Mouse (Mus musculus) forebrain, postnatal 0 days (tissue): ENCODE measurements around the gene Cd47. TPM values are rescaled to one million over a fixed set of nuclear protein-coding genes. Genes with fewer than 3 reads are reported as not detected.

ENCODE experiments used
- ATAC-seq: fragments of 200-750 bp; cut with Nextera tagmentation; 2 replicates; pipeline ENCODE4 v1.8.0; 2017; ENCODE audit warnings: mild to moderate bottlenecking, moderate library complexity
- DNase-seq: peaks from one replicate; pipeline ENCODE4 v3.0.0-alpha.2; 2015
- H3K27ac ChIP-seq: fragments of 300-500 bp; sonication (generic); 2 replicates; pipeline ENCODE4 v1.5.1; 2014; ENCODE audit warnings: low read depth, mild to moderate bottlenecking, antibody characterized with exemption, low read length, moderate library complexity, mixed read lengths
- H3K27me3 ChIP-seq: fragments of 300-500 bp; sonication (generic); 2 replicates; pipeline ENCODE4 v1.6.1; 2014; ENCODE audit warnings: mild to moderate bottlenecking, low read length, mixed read lengths; ENCODE audit not compliant: insufficient read depth
- H3K36me3 ChIP-seq: fragments of 300-500 bp; sonication (generic); 2 replicates; pipeline ENCODE4 v1.6.1; 2014; ENCODE audit warnings: mild to moderate bottlenecking, moderate library complexity; ENCODE audit not compliant: insufficient read depth
- H3K4me1 ChIP-seq: fragments of 300-500 bp; sonication (generic); 2 replicates; pipeline ENCODE4 v1.6.1; 2014; ENCODE audit warnings: antibody characterized with exemption; ENCODE audit not compliant: insufficient read depth
- H3K4me2 ChIP-seq: fragments of 300-500 bp; sonication (generic); 2 replicates; pipeline ENCODE4 v1.6.1; 2014; ENCODE audit warnings: low read depth, mild to moderate bottlenecking, moderate library complexity
- H3K4me3 ChIP-seq: fragments of 300-500 bp; sonication (generic); 2 replicates; pipeline ENCODE4 v1.5.1; 2014; ENCODE audit warnings: low read depth, low read length, mixed read lengths
- H3K9ac ChIP-seq: fragments of 300-500 bp; sonication (generic); 2 replicates; pipeline ENCODE4 v1.6.1; 2014; ENCODE audit warnings: mild to moderate bottlenecking
- H3K9me3 ChIP-seq: fragments of 300-500 bp; sonication (generic); 2 replicates; pipeline ENCODE4 v1.6.1; 2016; ENCODE audit warnings: low read length
- CTCF ChIP-seq: sonication (generic); IDR thresholded peaks from 2 replicates; pipeline ENCODE4 v1.5.1; 2016; ENCODE audit warnings: antibody characterized with exemption, control low read depth, low read depth
- WGBS: fragments of 180-500 bp; shearing (Covaris S2); extraction: QIAGEN DNeasy Blood & Tissue Kit; methylation state at CpG from one replicate; pipeline ENCODE4 v1.1.7; 2014; 5-methylcytosine and 5-hydroxymethylcytosine counted together
- polyA plus RNA-seq: library from polyadenylated mRNA; unstranded; fragments of >200 nt; fragmentation: Nextera tagmentation; extraction: Ambion mirVana; gene quantifications from 2 replicates; pipeline ENCODE4 v1.2.1, GENCODE M21; 2015
- total RNA-seq: library from RNA; depleted of rRNA; stranded (reverse); fragments of >200 nt; gene quantifications from 2 replicates; pipeline ENCODE4 v1.2.3, GENCODE M21; 2014; rRNA removed

Gene Cd47
- total and polyA plus RNA-seq, 2 experiments from 2014 or later: 47.3 to 210 TPM

DNA sequence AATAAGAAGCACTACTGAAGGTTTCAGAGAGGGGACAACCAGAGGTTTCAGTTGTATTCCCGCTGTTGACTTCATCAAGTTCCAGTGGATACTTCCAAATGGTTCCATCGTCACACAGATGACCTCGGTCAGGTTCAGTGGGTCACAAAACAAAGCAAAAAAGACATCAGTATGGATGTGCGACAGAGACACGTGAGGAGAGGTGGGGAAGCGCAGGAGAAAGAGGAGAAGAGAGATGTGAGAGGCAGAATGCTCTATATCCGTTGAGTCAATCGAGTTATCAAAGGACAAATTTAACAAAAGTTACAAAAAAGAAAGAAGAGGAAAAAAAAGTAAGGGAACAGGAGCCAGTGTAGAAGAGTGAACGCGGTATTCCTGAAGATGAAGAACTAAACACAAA is 154.6 kb downstream of the Cd47 start:
- no peak for TF ChIP-seq CTCF
- H3K27me3 ChIP-seq: no peaks in the 10 kb centered on the region
- ATAC-seq (no peak), DNase-seq (no peak)
- no peak overlapping the region for H3K4me3 ChIP-seq
- WGBS: 96% methylated on average over 10 of the region's 10 CpGs
- no peaks in the 10 kb centered on the region for H3K4me1 ChIP-seq
- no peaks in the 10 kb centered on the region for H3K9me3 ChIP-seq
- H3K9ac ChIP-seq: no peak overlapping the region
- H3K36me3 ChIP-seq: no peaks in the 10 kb centered on the region
- no peak overlapping the region for H3K27ac ChIP-seq
- no peak overlapping the region for H3K4me2 ChIP-seq

DNA sequence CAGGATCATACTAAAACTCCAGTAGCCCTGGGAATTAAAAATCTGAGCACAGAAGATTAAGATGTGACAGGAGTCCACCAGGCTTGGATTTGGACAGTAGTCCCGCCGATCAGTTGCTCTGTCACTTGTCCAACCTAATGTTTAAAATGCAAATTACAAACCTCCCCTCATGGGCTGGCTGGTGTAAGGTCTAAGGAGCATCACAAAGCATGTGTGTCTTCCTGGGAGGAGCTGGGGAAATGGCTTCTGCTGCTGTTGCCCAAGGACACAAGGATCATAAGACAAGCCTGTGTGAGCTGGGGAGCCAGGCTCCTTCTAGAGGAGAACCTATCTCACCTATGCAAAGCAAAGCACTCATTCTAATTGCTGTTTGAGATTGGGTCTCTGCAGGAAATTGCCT is 155.0 kb downstream of the Cd47 start:
- H3K4me2 ChIP-seq: no peak overlapping the region
- ATAC-seq: no peak
- WGBS: 77% methylated on average over 2 of the region's 2 CpGs
- no peak for TF ChIP-seq CTCF
- no peaks in the 10 kb centered on the region for H3K27me3 ChIP-seq
- H3K4me1 ChIP-seq: no peaks in the 10 kb centered on the region
- H3K9me3 ChIP-seq: no peaks in the 10 kb centered on the region
- DNase-seq: no peak
- no peak overlapping the region for H3K27ac ChIP-seq
- H3K36me3 ChIP-seq: no peaks in the 10 kb centered on the region
- no peak overlapping the region for H3K4me3 ChIP-seq
- no peak overlapping the region for H3K9ac ChIP-seq

DNA sequence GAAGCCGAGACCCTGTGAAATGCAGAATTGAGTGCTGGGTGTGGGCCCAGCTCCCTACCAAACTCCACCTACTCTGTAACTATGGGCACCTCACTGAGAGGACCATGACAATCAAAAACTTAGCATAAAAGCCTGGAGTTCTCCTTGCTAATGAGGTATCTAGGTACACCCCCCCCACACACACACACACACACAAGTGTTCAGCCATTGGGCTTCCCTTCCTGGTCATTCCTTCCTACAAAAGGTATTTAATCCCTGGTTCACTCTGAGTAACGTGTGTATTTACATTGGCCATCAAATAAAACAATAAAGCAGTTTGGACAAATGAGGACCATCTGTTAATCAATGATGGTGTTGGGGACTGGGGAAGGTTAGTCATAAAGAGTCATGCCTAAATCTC is 155.6 kb downstream of the Cd47 start:
- ATAC-seq: no peak
- H3K4me1 ChIP-seq: no peaks in the 10 kb centered on the region
- H3K9me3 ChIP-seq: no peaks in the 10 kb centered on the region
- no peaks in the 10 kb centered on the region for H3K27me3 ChIP-seq
- 73% methylated on average over 2 of the region's 2 CpGs for WGBS
- no peak for DNase-seq
- no peak overlapping the region for H3K4me3 ChIP-seq
- H3K9ac ChIP-seq: no peak overlapping the region
- H3K36me3 ChIP-seq: no peaks in the 10 kb centered on the region
- no peak overlapping the region for H3K27ac ChIP-seq
- TF ChIP-seq CTCF: no peak
- no peak overlapping the region for H3K4me2 ChIP-seq

DNA sequence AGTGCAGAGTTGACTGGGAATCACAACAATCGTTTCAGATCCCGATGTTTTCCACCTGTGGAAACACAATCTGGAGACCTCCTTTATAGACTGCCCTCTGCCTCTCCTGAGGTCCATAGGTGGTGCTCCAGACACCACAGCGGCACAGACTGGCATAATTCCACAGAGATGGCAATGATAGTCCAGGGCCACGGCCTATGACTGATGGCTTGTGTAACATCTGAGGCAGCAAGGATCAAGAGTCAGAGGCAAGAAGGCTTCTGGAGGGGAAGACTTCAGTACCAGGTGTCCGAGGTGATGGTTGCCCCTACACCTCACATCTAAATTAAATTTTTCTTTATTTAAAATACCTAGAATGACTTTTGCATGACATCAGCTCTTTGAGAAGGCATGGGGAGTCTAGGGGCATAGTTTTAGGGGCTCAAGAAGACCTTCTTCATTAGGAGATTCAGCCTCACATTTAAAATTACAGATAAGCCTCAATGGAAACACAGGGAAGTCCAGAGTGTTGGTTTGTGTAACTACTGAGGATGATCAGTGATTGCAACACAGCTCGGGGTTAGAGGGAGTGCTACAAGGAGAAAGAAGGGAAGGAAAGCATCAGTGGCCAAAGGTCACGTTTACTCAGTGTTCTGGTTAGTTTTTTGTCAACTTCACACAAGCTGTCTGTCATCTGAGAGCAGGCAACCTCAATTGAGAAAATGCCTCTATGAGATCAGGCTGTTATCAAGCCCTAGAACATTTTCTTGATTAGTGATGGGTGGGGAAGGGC is 156.4 kb downstream of the Cd47 start:
- WGBS: 93% methylated on average over 7 of the region's 7 CpGs
- no peaks in the 10 kb centered on the region for H3K36me3 ChIP-seq

DNA sequence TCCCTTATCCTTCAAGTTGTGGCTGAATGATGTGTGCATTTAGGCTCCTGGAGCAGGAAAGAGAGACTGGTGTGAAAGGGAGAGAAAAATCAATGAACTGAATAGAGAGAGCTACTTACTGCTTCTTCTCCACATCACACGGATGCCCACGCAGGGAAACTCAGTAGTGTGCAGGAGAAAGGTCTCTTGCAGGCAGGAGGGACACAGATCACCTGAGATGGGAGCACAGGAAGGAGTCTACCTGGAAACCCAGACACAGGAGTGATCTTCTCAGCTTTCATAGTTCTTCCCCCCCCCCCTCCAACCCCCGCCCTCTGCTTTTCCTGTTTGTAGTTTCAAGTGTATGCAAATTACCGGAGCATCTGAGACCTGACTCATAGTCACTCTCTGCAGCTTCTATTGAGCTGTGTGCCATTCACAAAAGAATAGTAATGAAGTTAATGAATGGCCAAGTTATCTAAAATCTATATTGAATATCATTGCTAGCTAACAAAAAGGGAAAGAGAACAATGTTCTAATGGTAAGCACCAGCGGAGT is 158.6 kb downstream of the Cd47 start:
- 77% methylated on average over 5 of the region's 5 CpGs for WGBS
- no peak overlapping the region for H3K4me2 ChIP-seq
- no peaks in the 10 kb centered on the region for H3K4me1 ChIP-seq
- no peak overlapping the region for H3K4me3 ChIP-seq
- no peak overlapping the region for H3K27ac ChIP-seq
- no peak for TF ChIP-seq CTCF
- ATAC-seq (no peak), DNase-seq (no peak)
- no peaks in the 10 kb centered on the region for H3K27me3 ChIP-seq
- no peaks in the 10 kb centered on the region for H3K9me3 ChIP-seq
- no peaks in the 10 kb centered on the region for H3K36me3 ChIP-seq
- H3K9ac ChIP-seq: no peak overlapping the region

More for the DNA sequence above, 156.4 kb downstream of the Cd47 start:
- Histone ChIP-seq H3K27me3 (no peaks in the 10 kb centered on the region), H3K27ac (no peak overlapping the region), H3K4me2 (no peak overlapping the region), H3K9me3 (no peaks in the 10 kb centered on the region), H3K4me3 (no peak overlapping the region), H3K9ac (no peak overlapping the region), H3K4me1 (no peaks in the 10 kb centered on the region)
- ATAC-seq: no peak
- DNase-seq: no peak
- no peak for TF ChIP-seq CTCF

DNA sequence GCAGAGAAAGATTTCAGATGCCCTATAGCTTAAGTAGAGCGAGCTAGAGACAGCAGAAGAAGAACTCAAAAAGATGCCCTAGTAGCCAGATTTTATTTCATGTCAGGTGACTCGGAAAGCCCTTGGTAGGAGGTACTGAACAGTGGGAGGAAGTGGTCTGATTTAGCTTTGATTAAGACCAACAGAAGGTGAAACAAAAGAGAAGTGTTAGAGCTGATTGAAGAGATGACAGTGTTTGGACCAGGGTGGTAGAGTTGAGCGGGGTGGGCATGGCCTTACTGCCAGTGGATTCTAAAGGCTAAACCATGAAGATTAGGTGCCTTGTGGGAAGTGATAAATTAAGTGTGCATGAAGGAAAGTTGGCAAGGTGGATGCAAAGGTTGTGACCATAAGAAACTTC is 162.0 kb downstream of the Cd47 start:
- Histone ChIP-seq H3K4me1 (peaks cover 21% of the 10 kb centered on the region), H3K4me3 (no peak overlapping the region), H3K9me3 (no peaks in the 10 kb centered on the region), H3K36me3 (no peaks in the 10 kb centered on the region), H3K27me3 (no peaks in the 10 kb centered on the region), H3K27ac (no peak overlapping the region), H3K4me2 (no peak overlapping the region), H3K9ac (no peak overlapping the region)
- no peak for TF ChIP-seq CTCF
- 85% methylated on average over 3 of the region's 3 CpGs for WGBS
- DNase-seq (no peak), ATAC-seq (no peak)

DNA sequence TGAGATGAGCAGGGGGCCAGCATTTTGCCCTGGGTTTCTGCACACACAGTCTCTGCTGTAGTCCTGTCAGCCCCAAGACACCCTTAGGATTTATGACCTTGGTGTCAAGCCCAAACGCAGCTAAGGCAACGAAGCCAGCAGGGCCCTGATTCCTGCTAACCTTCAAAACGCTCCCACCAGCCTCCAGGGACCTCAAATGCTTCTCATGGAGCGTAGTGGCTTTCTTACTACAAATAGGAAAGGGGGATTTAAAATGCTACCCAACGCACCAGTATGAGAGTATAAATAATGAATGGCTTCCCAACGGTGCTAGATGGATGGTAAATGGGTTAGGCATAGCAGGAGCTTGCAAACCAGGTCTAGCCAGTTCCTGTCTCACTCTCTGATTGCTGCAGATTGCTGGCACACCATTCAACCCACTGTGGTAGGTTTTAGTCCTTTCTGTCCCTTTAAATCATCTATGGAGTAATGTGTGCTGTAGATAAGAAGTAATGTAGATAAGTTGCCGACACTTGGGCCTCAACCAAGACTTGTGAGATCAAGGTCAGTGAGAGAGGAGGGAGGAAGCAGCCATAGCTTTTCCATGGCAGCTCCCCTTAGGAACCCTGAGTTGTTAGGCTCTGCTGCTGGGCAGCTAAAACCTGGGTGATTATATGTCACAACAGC is 164.1 kb downstream of the Cd47 start:
- Histone ChIP-seq H3K4me2 (no peak overlapping the region), H3K27ac (no peak overlapping the region), H3K9ac (no peak overlapping the region), H3K4me1 (peaks cover 21% of the 10 kb centered on the region), H3K4me3 (no peak overlapping the region), H3K27me3 (no peaks in the 10 kb centered on the region), H3K9me3 (no peaks in the 10 kb centered on the region), H3K36me3 (no peaks in the 10 kb centered on the region)
- ATAC-seq (no peak), DNase-seq (no peak)
- no peak for TF ChIP-seq CTCF
- 76% methylated on average over 7 of the region's 7 CpGs for WGBS

Other genes starting within 250 kb of the Cd47 start
- gene Ift57, start 101.3 kb upstream of the Cd47 start, total RNA-seq: 28.4 and 28.5 TPM in 2 replicates
- 55.5 and 61.4 TPM in 2 replicates for gene Ift57, start 101.3 kb upstream of the Cd47 start, polyA plus RNA-seq